Mouse (Mus musculus) neural tube, embryonic 13.5 days (tissue): ENCODE measurements at regions not wholly inside any gene's neighbourhood (a gene's known extent, or its start where the extent isn't known, plus 50 kb on each side); places are given as distances from the start of the nearest gene placed in this dataset.

ENCODE experiments used
- ATAC-seq: fragments of 200-750 bp; cut with Nextera tagmentation; 2 replicates; pipeline ENCODE4 v1.8.0; 2017; ENCODE audit warnings: low read depth, mild to moderate bottlenecking, moderate TSS enrichment, moderate library complexity
- H3K27ac ChIP-seq: fragments of 300-500 bp; sonication (generic); replicated peaks from 2 replicates; pipeline ENCODE4 v1.5.1; 2015; ENCODE audit warnings: moderate library complexity, mild to moderate bottlenecking, inconsistent platforms
- H3K27me3 ChIP-seq: fragments of 300-500 bp; sonication (generic); 2 replicates; pipeline ENCODE4 v1.6.1; 2015; ENCODE audit warnings: mild to moderate bottlenecking, inconsistent platforms
- H3K36me3 ChIP-seq: fragments of 300-500 bp; sonication (generic); 2 replicates; pipeline ENCODE4 v1.6.1; 2015; ENCODE audit warnings: mild to moderate bottlenecking, inconsistent platforms
- H3K4me1 ChIP-seq: fragments of 300-500 bp; sonication (generic); replicated peaks from 2 replicates; pipeline ENCODE4 v1.6.1; 2015; ENCODE audit warnings: inconsistent platforms
- H3K4me2 ChIP-seq: fragments of 300-500 bp; sonication (generic); 2 replicates; pipeline ENCODE4 v1.6.1; 2015; ENCODE audit warnings: inconsistent platforms, mild to moderate bottlenecking, moderate library complexity
- H3K4me3 ChIP-seq: fragments of 300-500 bp; sonication (generic); 2 replicates; pipeline ENCODE4 v1.5.1; 2015; ENCODE audit warnings: mild to moderate bottlenecking, inconsistent platforms
- H3K9ac ChIP-seq: fragments of 300-500 bp; sonication (generic); 2 replicates; pipeline ENCODE4 v1.6.1; 2015; ENCODE audit warnings: moderate library complexity, mild to moderate bottlenecking, inconsistent platforms
- H3K9me3 ChIP-seq: fragments of 300-500 bp; sonication (generic); 2 replicates; pipeline ENCODE4 v1.6.1; 2016; ENCODE audit warnings: inconsistent platforms
- whole genome bisulfite sequencing: fragments of 180-500 bp; shearing (Covaris S2); methylation state at CpG from one replicate; pipeline ENCODE4 v1.1.7; 2015; 5-methylcytosine and 5-hydroxymethylcytosine counted together

DNA sequence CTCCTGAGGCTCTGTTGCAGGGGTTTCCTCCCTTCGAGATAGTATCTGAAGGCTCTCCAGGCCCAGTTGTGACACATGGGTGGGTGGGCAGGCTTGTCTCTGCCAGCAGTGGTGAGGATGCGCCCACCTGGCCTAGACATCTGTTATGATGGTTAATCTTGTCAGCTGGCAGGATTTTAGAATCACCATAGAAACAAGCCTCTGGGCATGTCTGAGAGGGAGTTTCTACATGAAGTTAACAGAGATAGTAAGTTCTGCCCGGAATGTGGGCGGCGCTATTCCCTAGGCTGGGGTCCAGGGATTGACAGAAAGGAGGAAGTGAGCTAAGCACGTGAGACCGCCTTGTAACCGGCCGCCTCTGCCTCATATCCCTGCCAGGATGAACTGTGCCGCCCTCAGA is 177.2 kb upstream of the Igsf21 start:
- ATAC-seq = no peak
- no peak overlapping the region for H3K4me3 ChIP-seq

GRCm38 (mm10) chr4:140421926-140422585 is 175.5 kb upstream of the Igsf21 start:
- H3K4me3 ChIP-seq = no peak overlapping the region
- no peak overlapping the region for H3K27ac ChIP-seq
- H3K27me3 ChIP-seq = no peaks in the 10 kb centered on the region
- no peak overlapping the region for H3K9ac ChIP-seq
- H3K4me1 ChIP-seq = no peaks in the 10 kb centered on the region; the same call in 1 of the 2 replicates
- no peaks in the 10 kb centered on the region for H3K9me3 ChIP-seq
- ATAC-seq = no peak
- WGBS = 73% methylated on average over 7 of the region's 7 CpGs
- H3K4me2 ChIP-seq = no peak overlapping the region
- no peaks in the 10 kb centered on the region for H3K36me3 ChIP-seq

More for the DNA sequence above, 177.2 kb upstream of the Igsf21 start:
- Histone ChIP-seq H3K27ac (no peak overlapping the region), H3K4me1 (no peaks in the 10 kb centered on the region; the same call in 1 of the 2 replicates), H3K27me3 (no peaks in the 10 kb centered on the region), H3K9me3 (no peaks in the 10 kb centered on the region), H3K36me3 (no peaks in the 10 kb centered on the region), H3K4me2 (no peak overlapping the region), H3K9ac (no peak overlapping the region)
- 92% methylated on average over 10 of the region's 10 CpGs for WGBS

DNA sequence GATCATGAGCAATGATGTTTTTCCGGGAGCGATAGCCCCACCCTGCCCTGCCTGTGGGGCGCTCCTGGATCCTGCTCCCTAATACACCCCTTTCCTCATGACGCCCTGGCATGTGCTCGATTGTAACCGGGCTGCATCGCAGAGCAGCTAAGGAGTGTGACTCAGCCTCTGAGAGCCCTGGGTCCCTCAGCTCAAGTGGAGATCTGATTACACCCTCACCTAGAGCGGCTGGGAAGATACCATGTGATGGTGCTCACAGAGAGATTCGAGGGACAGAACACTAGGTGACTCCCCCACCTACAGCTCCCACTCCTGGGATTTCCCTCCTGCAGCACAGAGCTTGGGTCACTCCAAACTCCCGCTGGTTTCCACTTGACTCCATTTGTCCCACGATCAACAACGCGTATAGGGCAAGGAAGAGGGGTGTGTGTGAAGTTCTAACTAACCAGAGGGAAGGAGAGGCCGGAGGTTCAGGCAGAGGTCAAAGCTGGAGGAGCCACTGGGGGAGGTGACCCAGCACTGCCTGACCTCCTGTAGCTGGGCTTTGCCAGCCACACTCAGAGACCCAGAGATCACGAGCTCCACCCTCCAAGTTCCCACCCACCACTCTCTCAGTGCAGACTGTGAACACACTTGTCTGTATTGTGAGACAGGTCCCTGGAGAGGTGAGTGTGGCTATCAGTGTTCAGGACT is 173.3 kb upstream of the Igsf21 start:
- no peak overlapping the region for H3K4me3 ChIP-seq
- no peak overlapping the region for H3K4me2 ChIP-seq
- H3K4me1 ChIP-seq = no peaks in the 10 kb centered on the region; the same call in 1 of the 2 replicates
- H3K27ac ChIP-seq = no peak overlapping the region
- no peaks in the 10 kb centered on the region for H3K9me3 ChIP-seq
- H3K36me3 ChIP-seq = no peaks in the 10 kb centered on the region
- H3K9ac ChIP-seq = no peak overlapping the region
- no peaks in the 10 kb centered on the region for H3K27me3 ChIP-seq
- no peak for ATAC-seq
- WGBS = 75% methylated on average over 15 of the region's 15 CpGs

- Histone ChIP-seq H3K9ac (no peak overlapping the region), H3K36me3 (no peaks in the 10 kb centered on the region), H3K27ac (peak overlapping the region; percentile 66), H3K4me3 (no peak overlapping the region), H3K27me3 (no peaks in the 10 kb centered on the region), H3K4me2 (no peak overlapping the region), H3K9me3 (no peaks in the 10 kb centered on the region), H3K4me1 (peaks cover 14% of the 10 kb centered on the region)
- peak; percentile 66; the same call in 1 of the 2 replicates for ATAC-seq
- 46% methylated on average over 16 of the region's 17 CpGs for WGBS
These were observed 165.8 kb upstream of the Igsf21 start for GRCm38 (mm10) chr4:140412312-140412930.

GRCm38 (mm10) chr4:140408446-140408845 is 161.9 kb upstream of the Igsf21 start:
- Histone ChIP-seq H3K9me3 (no peaks in the 10 kb centered on the region), H3K27ac (no peak overlapping the region), H3K9ac (no peak overlapping the region), H3K4me3 (no peak overlapping the region), H3K4me2 (no peak overlapping the region), H3K36me3 (no peaks in the 10 kb centered on the region), H3K4me1 (peaks cover 23% of the 10 kb centered on the region), H3K27me3 (no peaks in the 10 kb centered on the region)
- no peak for ATAC-seq
- 85% methylated on average over 5 of the region's 5 CpGs for WGBS

- 84% methylated on average over 4 of the region's 4 CpGs for WGBS
- Histone ChIP-seq H3K27ac (peak overlapping the region; percentile 72), H3K27me3 (no peaks in the 10 kb centered on the region), H3K4me2 (no peak overlapping the region), H3K4me1 (peaks cover 19% of the 10 kb centered on the region), H3K36me3 (no peaks in the 10 kb centered on the region), H3K4me3 (no peak overlapping the region), H3K9me3 (no peaks in the 10 kb centered on the region), H3K9ac (peak overlapping the region; percentile 32; the same call in 1 of the 2 replicates)
- ATAC-seq = no peak; the same call in 1 of the 2 replicates
These were observed 160.3 kb upstream of the Igsf21 start for GRCm38 (mm10) chr4:140406913-140407312.

DNA sequence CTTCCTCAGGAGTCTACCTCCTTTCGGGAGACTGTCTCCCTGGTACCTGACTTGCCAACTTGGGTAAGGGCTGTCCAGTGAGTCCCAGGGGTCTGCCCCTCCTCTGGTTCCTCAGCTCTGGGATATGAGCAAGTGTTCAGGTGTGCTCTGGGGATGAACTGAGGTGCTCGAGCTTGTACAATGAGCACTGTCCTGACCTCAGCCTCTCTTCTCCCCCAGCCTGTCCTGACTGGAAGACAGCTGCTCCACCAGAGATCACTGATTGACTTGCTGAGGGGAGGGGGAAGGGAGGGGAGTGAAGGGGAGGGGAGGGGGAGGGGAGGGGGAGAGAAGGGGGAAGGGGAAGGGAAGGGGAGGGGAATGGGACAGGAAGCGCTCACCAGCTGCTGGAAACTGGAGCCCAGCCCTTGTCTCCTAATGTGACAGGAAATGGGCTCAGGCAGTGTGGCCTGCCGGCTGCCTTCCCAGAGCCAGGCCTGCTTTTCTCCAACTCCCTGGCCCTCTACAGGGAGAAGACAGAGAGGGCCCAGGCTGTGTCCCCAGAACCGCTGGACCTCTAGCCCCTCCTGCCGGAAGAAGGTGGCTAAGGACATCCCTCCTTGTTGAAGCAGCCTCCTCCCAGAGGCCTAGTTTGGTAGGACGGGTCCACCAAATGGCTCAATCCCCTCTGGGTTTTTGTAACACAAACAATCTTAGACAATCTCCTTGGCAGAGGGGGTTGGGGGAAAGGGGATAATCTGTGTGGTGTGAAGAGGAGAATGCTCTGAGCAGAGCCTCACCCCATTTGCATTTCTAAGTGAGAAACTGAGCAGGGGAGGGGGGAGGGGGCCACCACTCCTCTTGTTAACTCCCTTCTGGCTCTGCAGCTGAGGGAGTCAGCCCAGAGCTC is 159.7 kb upstream of the Igsf21 start:
- Histone ChIP-seq H3K4me2 (no peak overlapping the region), H3K27me3 (no peaks in the 10 kb centered on the region), H3K27ac (peak overlapping the region; percentile 72), H3K9ac (peak overlapping the region; percentile 32; the same call in 1 of the 2 replicates), H3K36me3 (no peaks in the 10 kb centered on the region), H3K9me3 (no peaks in the 10 kb centered on the region), H3K4me1 (peaks cover 18% of the 10 kb centered on the region), H3K4me3 (no peak overlapping the region)
- 9% methylated on average over 7 of the region's 7 CpGs for WGBS
- peak; percentile 64 for ATAC-seq

DNA sequence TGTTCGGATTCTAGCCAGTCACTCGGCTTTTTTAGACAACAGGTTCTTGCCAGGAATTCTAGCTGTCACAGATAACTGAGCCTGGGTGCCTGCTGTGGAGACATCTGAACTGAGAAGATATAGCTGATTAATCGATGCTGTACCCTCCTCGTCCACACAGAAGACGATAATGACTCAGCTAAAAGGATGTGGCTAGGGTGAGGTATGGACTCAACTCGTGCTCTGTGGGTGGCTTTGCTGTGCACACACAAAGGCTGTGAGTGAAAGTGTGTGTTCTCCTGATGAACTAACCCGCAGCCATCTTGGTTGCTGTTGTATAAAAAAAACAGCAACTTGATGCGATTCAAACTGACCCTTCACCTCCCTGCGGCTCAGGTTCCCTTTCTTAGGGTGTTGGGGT is 158.8 kb upstream of the Igsf21 start:
- H3K27ac ChIP-seq = no peak overlapping the region
- H3K4me1 ChIP-seq = peaks cover 18% of the 10 kb centered on the region
- WGBS = 81% methylated on average over 9 of the region's 9 CpGs
- H3K4me3 ChIP-seq = no peak overlapping the region
- no peaks in the 10 kb centered on the region for H3K27me3 ChIP-seq
- H3K4me2 ChIP-seq = no peak overlapping the region
- H3K9ac ChIP-seq = no peak overlapping the region
- no peaks in the 10 kb centered on the region for H3K36me3 ChIP-seq
- H3K9me3 ChIP-seq = no peaks in the 10 kb centered on the region
- ATAC-seq = no peak

GRCm38 (mm10) chr4:140403128-140403527 is 156.5 kb upstream of the Igsf21 start:
- no peaks in the 10 kb centered on the region for H3K9me3 ChIP-seq
- H3K27ac ChIP-seq = no peak overlapping the region
- WGBS = 33% methylated on average over 8 of the region's 8 CpGs

GRCm38 (mm10) chr4:140402319-140402718 is 155.7 kb upstream of the Igsf21 start:
- Histone ChIP-seq H3K36me3 (no peaks in the 10 kb centered on the region), H3K4me3 (no peak overlapping the region), H3K9me3 (no peaks in the 10 kb centered on the region), H3K27ac (0 out of 2 replicates have a peak overlapping the region, but pooled peaks have one; percentile 23), H3K9ac (no peak overlapping the region), H3K4me2 (no peak overlapping the region), H3K4me1 (peaks cover 18% of the 10 kb centered on the region), H3K27me3 (peaks cover 2% of the 10 kb centered on the region; the same call in 1 of the 2 replicates)
- WGBS = 62% methylated on average over 7 of the region's 7 CpGs
- 0 out of 2 replicates have a peak, but pooled peaks have one; percentile 37 for ATAC-seq

More at GRCm38 (mm10) chr4:140403128-140403527, 156.5 kb upstream of the Igsf21 start:
- no peak overlapping the region for H3K4me2 ChIP-seq
- H3K36me3 ChIP-seq = no peaks in the 10 kb centered on the region
- H3K4me1 ChIP-seq = peaks cover 18% of the 10 kb centered on the region
- H3K4me3 ChIP-seq = no peak overlapping the region
- H3K27me3 ChIP-seq = no peaks in the 10 kb centered on the region
- ATAC-seq = no peak
- no peak overlapping the region for H3K9ac ChIP-seq

GRCm38 (mm10) chr4:140401632-140402031 is 155.0 kb upstream of the Igsf21 start:
- Histone ChIP-seq H3K36me3 (no peaks in the 10 kb centered on the region), H3K27me3 (peaks cover 3% of the 10 kb centered on the region; the same call in 1 of the 2 replicates), H3K4me2 (no peak overlapping the region), H3K4me1 (peaks cover 14% of the 10 kb centered on the region), H3K27ac (no peak overlapping the region), H3K9ac (no peak overlapping the region), H3K4me3 (no peak overlapping the region), H3K9me3 (no peaks in the 10 kb centered on the region)
- ATAC-seq = no peak
- 78% methylated on average over 10 of the region's 10 CpGs for WGBS
